Mouse (Mus musculus) hindbrain, embryonic 16.5 days (tissue): ENCODE results near the gene Rapgef1. TPM values are rescaled to one million over a fixed set of nuclear protein-coding genes. Genes with fewer than 3 reads are reported as not detected.

Experiments used
- ATAC-seq: fragments of 200-750 bp; cut with Nextera tagmentation; 2 replicates; pipeline ENCODE4 v1.8.0; 2017; ENCODE audit warnings: moderate TSS enrichment, moderate library complexity
- H3K27ac ChIP-seq: fragments of 300-500 bp; sonication (generic); 2 replicates; pipeline ENCODE4 v1.5.1; 2014; ENCODE audit warnings: low read depth, mild to moderate bottlenecking, control low read depth, low read length, moderate library complexity
- H3K27me3 ChIP-seq: fragments of 300-500 bp; sonication (generic); replicated peaks from 2 replicates; pipeline ENCODE4 v1.6.1; 2014; ENCODE audit warnings: low read length; ENCODE audit not compliant: control insufficient read depth, insufficient read depth
- H3K36me3 ChIP-seq: fragments of 300-500 bp; sonication (generic); 2 replicates; pipeline ENCODE4 v1.6.1; 2014; ENCODE audit warnings: mild to moderate bottlenecking, low read length, moderate library complexity, mixed read lengths; ENCODE audit not compliant: control insufficient read depth, insufficient read depth
- H3K4me1 ChIP-seq: fragments of 300-500 bp; sonication (generic); 2 replicates; pipeline ENCODE4 v1.6.1; 2014; ENCODE audit warnings: low read depth, low read length; ENCODE audit not compliant: control insufficient read depth, insufficient read depth
- H3K4me2 ChIP-seq: fragments of 300-500 bp; sonication (generic); 2 replicates; pipeline ENCODE4 v1.6.1; 2014; ENCODE audit warnings: mild to moderate bottlenecking, low read length, control low read depth, moderate library complexity
- H3K4me3 ChIP-seq: fragments of 300-500 bp; sonication (generic); 2 replicates; pipeline ENCODE4 v1.5.1; 2014; ENCODE audit warnings: mild to moderate bottlenecking, low read length, control low read depth, moderate library complexity
- H3K9ac ChIP-seq: fragments of 300-500 bp; sonication (generic); 2 replicates; pipeline ENCODE4 v1.6.1; 2014; ENCODE audit warnings: low read depth, mild to moderate bottlenecking, control low read depth, low read length, moderate library complexity
- H3K9me3 ChIP-seq: fragments of 300-500 bp; sonication (generic); 2 replicates; pipeline ENCODE4 v1.6.1; 2014; ENCODE audit warnings: mild to moderate bottlenecking, low read length, moderate library complexity; ENCODE audit not compliant: control insufficient read depth
- whole genome bisulfite sequencing: fragments of 180-500 bp; shearing (Covaris S2); extraction: QIAGEN DNeasy Blood & Tissue Kit; methylation state at CpG from one replicate; pipeline ENCODE4 v1.1.7; 2014; 5-methylcytosine and 5-hydroxymethylcytosine counted together
- polyA plus RNA-seq: library from polyadenylated mRNA; unstranded; fragments of >200 nt; fragmentation: Nextera tagmentation; extraction: Ambion mirVana; gene quantifications from 2 replicates; pipeline ENCODE4 v1.2.1, GENCODE M21; 2015

Rapgef1 gene
- polyA plus RNA-seq, 1 experiment from 2014 or later, result 14.8 TPM

DNA sequence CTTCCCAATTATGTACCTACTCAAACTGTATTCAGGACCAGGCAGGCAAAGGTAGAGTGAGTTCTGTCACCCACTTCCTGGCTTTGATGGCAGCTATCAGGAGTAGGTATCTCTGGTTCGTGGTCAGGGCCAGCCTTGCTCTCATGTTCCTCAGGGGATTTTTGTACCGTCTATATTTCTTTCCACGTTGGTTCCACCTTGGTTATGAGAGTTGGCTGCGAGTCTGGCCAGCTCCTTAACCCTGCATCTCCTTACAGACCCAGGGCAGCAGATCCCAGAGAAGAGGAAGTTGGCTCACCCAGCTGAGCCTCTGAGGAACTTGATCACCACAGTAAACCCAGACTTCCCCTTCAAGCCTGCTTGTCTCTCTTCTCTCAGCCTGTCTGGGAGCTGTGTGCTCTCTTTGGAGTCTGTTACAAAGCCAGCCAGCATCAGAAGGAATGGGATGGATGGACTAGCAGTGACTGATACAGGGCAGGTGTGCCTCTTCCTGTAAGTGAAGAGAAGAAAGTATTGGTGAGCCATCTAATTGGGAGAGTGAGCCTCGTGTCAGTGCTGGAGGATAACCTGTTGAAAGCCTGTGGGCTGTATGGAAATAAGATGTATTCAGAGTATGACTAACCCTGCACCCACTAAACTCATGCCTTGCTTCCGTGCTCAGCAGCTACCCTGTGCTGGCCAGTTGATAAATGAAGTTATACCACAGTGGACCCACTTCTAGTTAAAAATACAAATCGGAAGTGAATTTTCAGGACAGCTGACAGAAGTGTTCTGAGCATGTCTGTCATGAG lies 53.4 kb downstream of the Rapgef1 start:
- Histone ChIP-seq H3K9ac (no peak overlapping the region), H3K27ac (no peak overlapping the region), H3K9me3 (no peaks in the 10 kb centered on the region), H3K4me1 (peaks cover 28% of the 10 kb centered on the region), H3K4me2 (no peak overlapping the region), H3K4me3 (no peak overlapping the region), H3K36me3 (no peaks in the 10 kb centered on the region), H3K27me3 (no peaks in the 10 kb centered on the region)
- ATAC-seq, result no peak
- 92% methylated on average over 7 of the region's 7 CpGs for WGBS

DNA sequence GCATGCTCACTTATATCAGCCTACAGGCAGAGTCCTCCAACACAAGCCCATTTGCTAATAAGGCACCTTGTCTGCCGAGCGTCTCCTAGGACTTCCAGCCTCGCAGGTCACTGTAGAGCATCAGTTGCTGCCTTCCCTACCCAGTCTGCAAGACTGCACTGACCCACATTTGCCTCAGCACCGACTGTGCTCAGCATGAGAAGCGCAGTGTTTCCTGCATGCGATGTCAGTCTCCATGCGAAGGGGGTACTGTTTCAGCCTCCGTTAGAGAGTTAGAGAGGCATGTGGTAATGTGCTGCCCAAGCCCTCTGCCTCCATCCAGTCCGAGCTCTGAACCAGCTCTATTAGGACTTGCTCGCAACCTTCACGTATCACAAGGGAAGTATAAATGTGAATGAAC lies 54.6 kb downstream of the Rapgef1 start:
- H3K27ac ChIP-seq, result no peak overlapping the region
- no peak overlapping the region for H3K4me2 ChIP-seq
- no peaks in the 10 kb centered on the region for H3K9me3 ChIP-seq
- H3K4me1 ChIP-seq, result peaks cover 28% of the 10 kb centered on the region
- no peak for ATAC-seq
- no peaks in the 10 kb centered on the region for H3K36me3 ChIP-seq
- no peak overlapping the region for H3K4me3 ChIP-seq
- H3K27me3 ChIP-seq, result no peaks in the 10 kb centered on the region
- WGBS, result 78% methylated on average over 11 of the region's 11 CpGs
- H3K9ac ChIP-seq, result no peak overlapping the region

DNA sequence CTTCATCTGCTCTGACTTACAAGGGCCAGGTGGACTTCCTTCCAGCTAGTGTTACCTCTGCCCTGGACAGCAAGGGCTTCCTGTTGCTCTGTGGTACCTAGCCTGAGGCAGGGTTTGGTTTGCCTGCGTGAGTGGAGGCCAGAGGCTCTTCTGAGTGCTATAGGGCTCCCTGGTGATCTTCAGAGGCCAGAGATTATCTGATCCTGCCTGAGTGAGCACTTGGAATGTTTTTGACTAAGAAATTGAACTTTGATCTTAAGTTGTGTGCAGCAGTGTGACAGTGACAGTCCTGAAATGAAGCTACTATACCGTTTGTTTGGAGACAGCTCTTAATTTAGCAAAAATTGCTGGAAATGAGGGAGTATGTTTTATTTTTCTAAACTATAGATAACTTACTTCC lies 55.0 kb downstream of the Rapgef1 start:
- Histone ChIP-seq H3K9ac (no peak overlapping the region), H3K4me3 (no peak overlapping the region), H3K27ac (no peak overlapping the region), H3K4me2 (no peak overlapping the region), H3K9me3 (no peaks in the 10 kb centered on the region), H3K4me1 (peaks cover 25% of the 10 kb centered on the region), H3K36me3 (no peaks in the 10 kb centered on the region), H3K27me3 (no peaks in the 10 kb centered on the region)
- no peak for ATAC-seq
- 56% methylated on average over 2 of the region's 2 CpGs for WGBS

DNA sequence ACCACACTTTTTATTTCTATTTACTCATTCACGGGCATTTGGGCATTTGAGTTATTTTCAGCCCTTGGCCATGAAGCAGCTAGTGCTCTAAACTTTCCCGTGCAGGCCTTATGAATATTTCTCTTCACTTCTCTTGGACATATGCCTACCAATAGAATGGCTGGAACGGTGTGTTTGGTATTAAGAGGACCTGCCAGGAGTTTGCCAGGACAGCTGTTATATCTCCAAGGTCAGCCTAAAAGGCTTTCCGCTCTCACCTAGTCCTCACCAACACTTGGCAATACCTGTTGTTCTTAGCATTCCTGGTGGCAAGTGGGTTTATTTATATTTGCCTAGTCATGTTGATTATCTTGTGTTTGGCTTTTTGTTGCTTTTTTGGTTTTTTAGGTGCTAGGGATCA lies 56.3 kb downstream of the Rapgef1 start:
- no peak for ATAC-seq
- Histone ChIP-seq H3K4me1 (peaks cover 15% of the 10 kb centered on the region), H3K4me2 (no peak overlapping the region), H3K9me3 (no peaks in the 10 kb centered on the region), H3K27me3 (no peaks in the 10 kb centered on the region), H3K9ac (no peak overlapping the region), H3K27ac (no peak overlapping the region), H3K36me3 (no peaks in the 10 kb centered on the region), H3K4me3 (no peak overlapping the region)
- 81% methylated on average over 4 of the region's 4 CpGs for WGBS

DNA sequence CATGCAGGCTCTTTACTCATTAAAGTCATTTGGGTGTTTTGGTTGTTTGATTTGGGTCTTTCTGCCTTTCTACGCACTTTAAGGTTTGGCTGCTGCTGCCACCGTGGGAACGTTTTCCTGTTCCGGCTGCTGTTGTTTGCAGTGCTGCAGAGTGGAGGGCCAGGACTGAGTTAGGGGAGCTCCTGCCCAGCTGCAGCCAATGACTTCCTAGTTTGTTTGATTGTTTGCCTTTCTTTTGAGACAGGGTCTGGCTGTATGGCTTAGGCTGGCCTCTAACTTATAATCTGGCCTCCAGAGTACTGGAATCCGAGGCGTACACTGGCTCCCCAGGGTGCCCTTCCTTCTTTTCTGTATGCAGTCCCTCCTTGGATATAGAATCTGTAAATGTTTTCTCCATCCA lies 57.0 kb downstream of the Rapgef1 start:
- Histone ChIP-seq H3K27me3 (no peaks in the 10 kb centered on the region), H3K4me3 (no peak overlapping the region), H3K9me3 (no peaks in the 10 kb centered on the region), H3K9ac (no peak overlapping the region), H3K4me1 (peaks cover 8% of the 10 kb centered on the region; the same call in 1 of the 2 replicates), H3K4me2 (no peak overlapping the region), H3K36me3 (no peaks in the 10 kb centered on the region), H3K27ac (no peak overlapping the region)
- WGBS, result 52% methylated on average over 6 of the region's 6 CpGs
- no peak for ATAC-seq

DNA sequence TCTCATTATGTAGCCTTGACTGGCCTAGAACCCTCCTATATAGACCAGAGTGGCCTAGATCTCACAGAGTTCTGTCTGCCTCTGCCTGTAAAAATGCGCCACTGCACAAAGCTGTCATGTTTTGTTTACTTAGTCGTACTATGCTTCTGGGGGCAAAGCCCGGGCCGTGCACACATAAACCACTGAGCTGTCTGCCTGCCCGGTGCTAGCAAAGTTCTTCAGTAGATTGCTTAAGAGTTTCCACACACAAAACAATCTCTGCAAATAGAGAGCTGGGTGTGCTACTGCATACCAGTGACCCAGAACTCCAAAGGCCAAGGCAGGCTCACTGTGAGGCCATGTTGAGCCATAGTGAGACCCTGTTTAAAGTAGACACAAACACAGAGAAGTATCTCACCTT lies 58.3 kb downstream of the Rapgef1 start:
- Histone ChIP-seq H3K36me3 (no peaks in the 10 kb centered on the region), H3K9ac (no peak overlapping the region), H3K4me1 (0 out of 2 replicates have a peak, but pooled peaks cover 4% of the 10 kb centered on the region), H3K4me3 (no peak overlapping the region), H3K4me2 (no peak overlapping the region), H3K27ac (no peak overlapping the region), H3K27me3 (no peaks in the 10 kb centered on the region), H3K9me3 (no peaks in the 10 kb centered on the region)
- 87% methylated on average over 5 of the region's 5 CpGs for WGBS
- no peak for ATAC-seq

DNA sequence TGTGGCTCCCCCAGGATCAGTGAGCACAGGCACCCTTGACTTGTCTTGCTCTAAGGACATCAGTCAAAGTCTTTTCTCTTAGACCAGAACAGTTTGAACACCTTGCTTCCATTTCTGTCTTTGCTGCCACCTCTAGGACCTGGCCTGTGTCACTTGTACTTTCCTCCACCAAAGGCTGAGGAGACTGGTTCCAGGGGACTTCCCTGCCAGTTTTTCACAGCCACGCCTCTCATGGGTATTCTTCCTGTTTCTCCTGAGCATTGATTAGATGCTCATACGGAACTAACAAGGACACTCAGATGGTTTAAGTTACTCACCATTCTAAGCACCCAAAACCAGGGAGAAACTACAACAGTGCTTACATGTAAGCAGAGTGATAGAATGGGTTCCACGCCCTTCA lies 59.0 kb downstream of the Rapgef1 start:
- Histone ChIP-seq H3K36me3 (no peaks in the 10 kb centered on the region), H3K27ac (no peak overlapping the region), H3K27me3 (no peaks in the 10 kb centered on the region), H3K4me2 (no peak overlapping the region), H3K9me3 (no peaks in the 10 kb centered on the region), H3K4me3 (no peak overlapping the region), H3K4me1 (0 out of 2 replicates have a peak, but pooled peaks cover 4% of the 10 kb centered on the region), H3K9ac (no peak overlapping the region)
- 75% methylated on average over 3 of the region's 3 CpGs for WGBS
- ATAC-seq, result no peak

DNA sequence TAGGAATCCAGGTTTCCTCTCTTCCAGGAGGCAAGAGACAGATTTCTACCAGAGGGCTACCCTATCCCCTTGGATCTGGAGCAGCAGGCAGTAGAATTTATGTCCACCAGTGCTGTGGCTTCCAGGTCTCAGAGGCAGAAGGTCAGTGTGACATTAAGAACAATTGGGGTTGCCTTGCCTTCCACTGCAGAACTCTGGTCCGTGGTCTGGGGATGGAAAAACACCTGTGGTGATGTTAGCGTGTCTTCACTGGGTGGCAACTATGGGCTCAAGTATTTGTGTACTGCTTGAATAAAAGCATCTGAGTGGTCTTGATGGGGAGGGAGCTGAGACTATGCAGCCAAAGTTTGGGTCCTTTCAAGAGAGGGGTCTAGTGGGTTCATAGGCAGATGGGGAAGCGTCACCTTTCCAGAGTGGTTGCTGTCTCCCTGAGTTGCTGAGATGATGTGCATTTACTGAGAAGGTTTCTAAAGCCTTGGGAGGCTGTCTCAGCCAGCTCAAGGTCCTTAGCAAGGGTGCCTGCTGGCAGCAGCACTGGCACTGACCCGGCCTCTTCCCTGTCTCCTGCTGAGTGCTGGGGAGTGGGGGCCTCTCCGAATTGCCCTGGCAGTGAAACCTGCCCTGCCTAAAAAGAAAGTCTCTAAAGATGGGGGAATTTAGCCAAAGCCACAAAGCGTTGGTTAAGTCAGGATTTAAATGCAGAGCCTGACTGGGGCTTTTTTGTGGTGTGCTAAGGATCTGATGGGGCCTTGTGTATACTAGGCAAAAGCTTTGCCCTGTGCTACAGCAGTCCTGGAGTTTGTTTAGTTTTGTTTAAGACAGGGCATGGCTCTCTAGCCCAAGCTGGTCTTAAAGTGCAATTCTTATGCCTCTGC lies 60.4 kb downstream of the Rapgef1 start:
- H3K36me3 ChIP-seq, result no peaks in the 10 kb centered on the region
- H3K4me1 ChIP-seq, result 0 out of 2 replicates have a peak, but pooled peaks cover 4% of the 10 kb centered on the region
- WGBS, result 88% methylated on average over 6 of the region's 6 CpGs
- no peak overlapping the region for H3K4me2 ChIP-seq
- ATAC-seq, result no peak
- H3K4me3 ChIP-seq, result no peak overlapping the region
- H3K27me3 ChIP-seq, result no peaks in the 10 kb centered on the region
- no peak overlapping the region for H3K27ac ChIP-seq
- no peaks in the 10 kb centered on the region for H3K9me3 ChIP-seq
- no peak overlapping the region for H3K9ac ChIP-seq

DNA sequence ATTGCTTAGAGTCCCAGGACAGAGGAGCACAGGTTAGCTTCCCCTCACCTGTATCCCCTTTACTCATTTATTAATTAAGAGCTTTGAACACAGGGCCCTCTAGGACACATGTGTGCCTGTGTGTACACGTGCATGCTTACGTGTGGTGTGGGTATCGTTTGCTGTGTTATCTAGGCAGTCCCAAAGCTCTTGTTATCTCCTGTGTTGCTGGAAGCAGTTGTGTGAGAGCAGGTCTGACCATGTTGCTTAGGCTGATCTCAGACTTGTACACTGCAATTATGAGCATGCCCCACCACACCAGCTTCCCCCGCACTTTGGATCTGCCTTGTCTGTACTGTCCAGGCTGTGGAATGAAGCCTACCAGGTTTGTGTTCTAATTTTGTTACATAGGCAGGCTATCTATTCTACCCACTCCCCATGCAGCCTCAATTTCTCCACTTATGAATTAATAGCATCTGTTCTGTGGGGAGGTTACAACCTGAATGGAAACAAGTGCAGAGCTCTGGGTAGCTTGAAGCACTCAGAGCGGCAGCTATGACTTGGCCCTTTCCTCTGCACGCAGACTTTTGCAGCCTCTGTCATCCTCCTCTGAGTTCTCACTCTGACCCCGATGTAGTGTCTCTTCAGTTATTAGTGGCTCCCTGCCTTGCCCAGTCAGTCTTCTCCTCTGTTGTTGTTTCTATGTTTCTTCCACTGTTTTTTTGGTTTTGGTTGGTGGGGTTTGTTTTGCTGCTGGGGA lies 63.9 kb downstream of the Rapgef1 start:
- WGBS, result 93% methylated on average over 7 of the region's 7 CpGs
- ATAC-seq, result no peak
- Histone ChIP-seq H3K36me3 (no peaks in the 10 kb centered on the region), H3K27me3 (no peaks in the 10 kb centered on the region), H3K9me3 (no peaks in the 10 kb centered on the region), H3K4me1 (no peaks in the 10 kb centered on the region), H3K27ac (no peak overlapping the region), H3K9ac (no peak overlapping the region), H3K4me2 (no peak overlapping the region), H3K4me3 (no peak overlapping the region)
